Mouse (Mus musculus): ENCODE data around the gene Fhad1. TPM values are rescaled to one million over a fixed set of nuclear protein-coding genes. Genes with fewer than 3 reads are reported as not detected.

The Fhad1 gene
- polyA plus RNA-seq, 1 experiment from 2014 or later: 0.50 TPM

DNA sequence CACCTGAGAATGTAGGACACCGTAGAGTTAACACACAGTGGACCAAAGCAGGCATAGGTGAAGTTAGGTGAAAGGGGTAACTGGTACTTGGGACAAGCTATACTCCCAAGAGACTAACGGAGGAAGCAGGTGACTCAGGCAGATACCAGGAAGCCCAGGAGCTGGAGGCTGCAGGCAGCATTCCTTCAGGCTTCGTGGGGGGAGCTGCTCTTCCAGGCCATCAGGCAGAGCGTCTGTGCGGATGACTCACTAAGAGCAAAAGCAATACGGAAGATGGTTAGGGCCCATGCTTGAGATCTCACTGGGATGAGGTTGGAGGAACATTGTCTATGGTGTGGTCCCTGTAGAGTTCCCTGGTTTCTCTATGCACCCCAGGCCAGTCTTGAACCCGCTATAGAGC is 132.0 kb downstream of the Fhad1 start:
- H3K4me1 ChIP-seq: peaks cover 4% of the 10 kb centered on the region; the same call in 1 of the 2 replicates
- H3K27ac ChIP-seq: no peak overlapping the region
- H3K9me3 ChIP-seq: no peaks in the 10 kb centered on the region
- 86% methylated on average over 7 of the region's 7 CpGs for WGBS
- no peak for DNase-seq (ENCODE audit: extremely low spot score, low spot score)
- H3K27me3 ChIP-seq (ENCODE audit: poor library complexity, severe bottlenecking): no peaks in the 10 kb centered on the region
- H3K36me3 ChIP-seq (replicated peaks): no peaks in the 10 kb centered on the region
- H3K4me3 ChIP-seq: no peak overlapping the region

DNA sequence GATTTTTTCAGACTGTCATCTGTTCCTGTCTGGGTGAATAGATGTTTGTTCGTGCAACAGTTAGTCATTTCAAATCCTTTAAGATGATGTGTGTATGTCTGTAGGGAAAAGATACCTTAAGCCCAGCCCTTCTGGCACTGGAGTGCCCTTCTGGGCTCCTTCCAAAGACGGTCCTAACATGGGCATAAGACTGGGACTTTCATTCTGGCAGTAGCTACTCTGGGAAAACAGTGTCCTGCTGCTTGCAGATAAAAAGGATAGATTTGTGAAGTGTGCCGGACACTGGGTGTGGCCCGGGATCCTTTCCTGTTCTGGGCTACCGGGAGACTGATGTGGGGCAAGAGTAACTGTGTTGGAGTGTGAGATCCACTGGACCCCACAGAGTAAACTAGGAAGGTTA is 132.9 kb downstream of the Fhad1 start:
- no peaks in the 10 kb centered on the region for H3K9me3 ChIP-seq
- WGBS: 83% methylated on average over 5 of the region's 5 CpGs
- no peak overlapping the region for H3K27ac ChIP-seq
- H3K4me3 ChIP-seq: no peak overlapping the region
- no peaks in the 10 kb centered on the region for H3K36me3 ChIP-seq (replicated peaks)
- no peaks in the 10 kb centered on the region for H3K27me3 ChIP-seq (ENCODE audit: poor library complexity, severe bottlenecking)
- H3K4me1 ChIP-seq: peaks cover 4% of the 10 kb centered on the region; the same call in 1 of the 2 replicates
- no peak for DNase-seq (ENCODE audit: extremely low spot score, low spot score)

GRCm38 (mm10) chr4:141881289-141881914 is 133.5 kb downstream of the Fhad1 start:
- Histone ChIP-seq H3K36me3 (replicated peaks) (no peaks in the 10 kb centered on the region), H3K9me3 (no peaks in the 10 kb centered on the region), H3K27me3 (ENCODE audit: poor library complexity, severe bottlenecking) (peaks cover 3% of the 10 kb centered on the region), H3K4me3 (no peak overlapping the region), H3K4me1 (peaks cover 4% of the 10 kb centered on the region; the same call in 1 of the 2 replicates), H3K27ac (no peak overlapping the region)
- no peak for DNase-seq (ENCODE audit: extremely low spot score, low spot score)
- 70% methylated on average over 10 of the region's 10 CpGs for WGBS

GRCm38 (mm10) chr4:141879875-141880274 is 135.0 kb downstream of the Fhad1 start:
- Histone ChIP-seq H3K4me1 (peaks cover 14% of the 10 kb centered on the region), H3K9me3 (no peaks in the 10 kb centered on the region), H3K36me3 (replicated peaks) (no peaks in the 10 kb centered on the region), H3K27ac (no peak overlapping the region), H3K27me3 (ENCODE audit: poor library complexity, severe bottlenecking) (peaks cover 16% of the 10 kb centered on the region), H3K4me3 (no peak overlapping the region)
- WGBS: 75% methylated on average over 9 of the region's 9 CpGs
- DNase-seq (ENCODE audit: extremely low spot score, low spot score): no peak

- Histone ChIP-seq H3K27ac (no peak overlapping the region), H3K36me3 (replicated peaks) (no peaks in the 10 kb centered on the region), H3K27me3 (ENCODE audit: poor library complexity, severe bottlenecking) (peaks cover 18% of the 10 kb centered on the region), H3K9me3 (no peaks in the 10 kb centered on the region), H3K4me3 (no peak overlapping the region), H3K4me1 (peaks cover 22% of the 10 kb centered on the region)
- no peak for DNase-seq (ENCODE audit: extremely low spot score, low spot score)
- WGBS: 87% methylated on average over 4 of the region's 4 CpGs
These were observed 135.8 kb downstream of the Fhad1 start for GRCm38 (mm10) chr4:141879074-141879473.

- H3K4me1 ChIP-seq: peaks cover 26% of the 10 kb centered on the region
- DNase-seq (ENCODE audit: extremely low spot score, low spot score): no peak
- H3K9me3 ChIP-seq: no peaks in the 10 kb centered on the region
- 79% methylated on average over 7 of the region's 7 CpGs for WGBS
- H3K4me3 ChIP-seq: no peak overlapping the region
- H3K36me3 ChIP-seq (replicated peaks): no peaks in the 10 kb centered on the region
- peaks cover 23% of the 10 kb centered on the region for H3K27me3 ChIP-seq (ENCODE audit: poor library complexity, severe bottlenecking)
- no peak overlapping the region for H3K27ac ChIP-seq
These were observed 136.3 kb downstream of the Fhad1 start for GRCm38 (mm10) chr4:141878621-141879020.

GRCm38 (mm10) chr4:141875481-141876108 is 139.3 kb downstream of the Fhad1 start:
- no peaks in the 10 kb centered on the region; the same call in 1 of the 2 replicates for H3K36me3 ChIP-seq (replicated peaks)
- H3K27ac ChIP-seq: peak overlapping the region; percentile 82
- WGBS: 19% methylated on average over 8 of the region's 8 CpGs
- peaks cover 43% of the 10 kb centered on the region for H3K4me1 ChIP-seq
- DNase-seq (ENCODE audit: extremely low spot score, low spot score): no peak
- no peaks in the 10 kb centered on the region for H3K9me3 ChIP-seq
- H3K27me3 ChIP-seq (ENCODE audit: poor library complexity, severe bottlenecking): peaks cover 40% of the 10 kb centered on the region
- peak overlapping the region; percentile 78 for H3K4me3 ChIP-seq

DNA sequence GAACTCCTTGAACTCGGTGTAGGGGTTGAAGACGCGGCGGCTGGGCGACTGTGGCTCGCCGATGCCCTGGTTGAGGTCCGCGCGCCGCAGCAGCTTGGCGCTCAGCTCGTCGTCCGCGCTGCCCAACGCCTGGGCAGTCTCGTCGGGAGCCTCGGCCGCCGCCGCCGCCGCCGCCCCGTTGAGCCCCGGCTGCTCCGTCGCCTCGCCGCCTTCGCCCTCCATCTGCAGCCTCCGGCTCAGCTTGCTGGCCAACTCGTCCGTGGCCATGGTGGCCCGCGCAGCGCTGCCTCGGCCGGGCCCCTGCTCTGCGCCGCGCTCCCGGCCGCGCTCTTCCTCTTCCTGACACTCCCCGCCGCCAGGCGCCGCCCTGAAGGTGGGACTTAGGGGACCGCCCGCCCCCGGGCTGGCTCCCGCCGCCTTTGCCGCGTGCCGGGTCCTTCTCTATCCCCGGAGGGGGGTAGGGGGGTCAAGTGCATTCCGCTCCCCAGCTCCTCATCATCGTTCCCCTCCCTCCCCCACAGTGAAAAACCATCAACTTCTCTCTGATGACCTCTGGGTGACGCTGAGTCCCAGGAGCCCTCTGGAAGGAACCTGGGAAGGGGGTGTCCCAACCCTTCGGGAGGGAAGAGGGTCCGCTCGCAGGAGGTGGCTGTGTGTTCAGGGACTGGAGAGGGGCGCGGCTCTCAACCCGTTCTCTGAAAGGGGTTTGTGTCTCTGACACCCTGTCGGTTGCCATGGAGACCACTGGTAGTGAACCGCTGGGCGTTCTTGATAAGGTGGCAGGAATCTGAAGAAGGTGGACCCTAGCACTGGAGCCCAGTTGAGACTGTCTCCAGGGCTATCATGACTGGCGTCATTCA is 140.1 kb downstream of the Fhad1 start, which contains the start of gene Efhd2:
Efhd2 (minus strand) TSS at position 320 of the 860 bp plus-strand sequence.
- Histone ChIP-seq H3K27ac (peak within 1 kb of the TSS; percentile 82), H3K4me3 (peak within 1 kb of the TSS; percentile 78), H3K4me1 (peaks cover 45% of the 10 kb centered on the region), H3K27me3 (ENCODE audit: poor library complexity, severe bottlenecking) (peaks cover 40% of the 10 kb centered on the region), H3K9me3 (no peaks in the 10 kb centered on the region), H3K36me3 (replicated peaks) (no peaks in the 10 kb centered on the region; the same call in 1 of the 2 replicates)
- under 1% methylated on average over 73 of the region's 73 CpGs for WGBS
- DNase-seq (ENCODE audit: extremely low spot score, low spot score): peak; percentile 75

- H3K36me3 ChIP-seq (replicated peaks): no peaks in the 10 kb centered on the region; the same call in 1 of the 2 replicates
These were observed 140.7 kb downstream of the Fhad1 start for GRCm38 (mm10) chr4:141874111-141874600.

GRCm38 (mm10) chr4:141872977-141873376 is 141.9 kb downstream of the Fhad1 start:
- no peak for DNase-seq (ENCODE audit: extremely low spot score, low spot score)
- WGBS: 85% methylated on average over 9 of the region's 9 CpGs
- peaks cover 40% of the 10 kb centered on the region for H3K27me3 ChIP-seq (ENCODE audit: poor library complexity, severe bottlenecking)
- H3K4me1 ChIP-seq: peaks cover 47% of the 10 kb centered on the region
- no peaks in the 10 kb centered on the region for H3K9me3 ChIP-seq
- H3K4me3 ChIP-seq: peak overlapping the region; percentile 78; the same call in 1 of the 2 replicates
- H3K27ac ChIP-seq: no peak overlapping the region
- no peaks in the 10 kb centered on the region; the same call in 1 of the 2 replicates for H3K36me3 ChIP-seq (replicated peaks)

More at GRCm38 (mm10) chr4:141874111-141874600, 140.7 kb downstream of the Fhad1 start:
- WGBS: 2% methylated on average over 19 of the region's 19 CpGs
- Histone ChIP-seq H3K9me3 (no peaks in the 10 kb centered on the region), H3K4me1 (peaks cover 45% of the 10 kb centered on the region), H3K27ac (peak overlapping the region; percentile 82), H3K27me3 (ENCODE audit: poor library complexity, severe bottlenecking) (peaks cover 40% of the 10 kb centered on the region), H3K4me3 (peak overlapping the region; percentile 78)
- peak; percentile 28 for DNase-seq (ENCODE audit: extremely low spot score, low spot score)

DNA sequence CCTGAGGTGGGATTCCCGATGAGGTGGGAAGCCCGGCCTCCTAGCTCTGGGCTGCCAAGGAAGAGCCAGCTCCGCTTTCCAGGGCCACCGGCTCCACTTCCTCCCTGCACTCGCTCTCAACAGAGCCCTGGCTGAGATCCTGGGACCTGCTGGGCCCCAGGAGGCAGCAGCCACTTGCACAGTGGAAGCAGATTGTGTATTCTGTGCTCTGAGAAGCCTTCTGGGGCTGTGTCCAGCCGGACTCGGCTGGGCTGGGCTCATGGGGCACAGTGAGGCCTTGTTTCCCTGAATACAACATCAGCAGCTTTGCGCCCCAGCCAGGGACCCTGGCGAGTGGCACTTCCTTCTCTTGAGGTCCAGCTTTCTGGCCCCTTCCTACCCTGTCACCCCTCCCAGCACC is 143.0 kb downstream of the Fhad1 start:
- no peak for DNase-seq (ENCODE audit: extremely low spot score, low spot score)
- H3K4me1 ChIP-seq: peaks cover 56% of the 10 kb centered on the region
- no peaks in the 10 kb centered on the region for H3K9me3 ChIP-seq
- 62% methylated on average over 9 of the region's 9 CpGs for whole genome bisulfite sequencing
- H3K4me3 ChIP-seq: 0 out of 2 replicates have a peak overlapping the region, but pooled peaks have one; percentile 10
- no peaks in the 10 kb centered on the region; the same call in 1 of the 2 replicates for H3K36me3 ChIP-seq (replicated peaks)
- H3K27ac ChIP-seq: 0 out of 2 replicates have a peak overlapping the region, but pooled peaks have one; percentile 15
- H3K27me3 ChIP-seq (ENCODE audit: poor library complexity, severe bottlenecking): peaks cover 40% of the 10 kb centered on the region

GRCm38 (mm10) chr4:141871333-141871725 is 143.6 kb downstream of the Fhad1 start:
- Histone ChIP-seq H3K4me3 (no peak overlapping the region), H3K36me3 (replicated peaks) (no peaks in the 10 kb centered on the region; the same call in 1 of the 2 replicates), H3K4me1 (peaks cover 59% of the 10 kb centered on the region), H3K27me3 (ENCODE audit: poor library complexity, severe bottlenecking) (peaks cover 37% of the 10 kb centered on the region), H3K9me3 (no peaks in the 10 kb centered on the region), H3K27ac (no peak overlapping the region)
- 77% methylated on average over 3 of the region's 3 CpGs for WGBS
- DNase-seq (ENCODE audit: extremely low spot score, low spot score): no peak

All from forebrain, embryonic 10.5 days (tissue).